Mouse (Mus musculus) forebrain, embryonic 12.5 days (tissue): ENCODE data around the gene Exoc3l4. TPM values are rescaled to one million over a fixed set of nuclear protein-coding genes. Genes with fewer than 3 reads are reported as not detected.
A peak's percentile ranks its signal among the peaks of the same experiment; 100 is the strongest.

ENCODE experiments used
- ATAC-seq: fragments of 200-750 bp; cut with Nextera tagmentation; 2 replicates; pipeline ENCODE4 v1.8.0; 2017; ENCODE audit warnings: moderate TSS enrichment; ENCODE audit not compliant: low FRiP score
- H3K27ac ChIP-seq: fragments of 300-500 bp; sonication (generic); 2 replicates; pipeline ENCODE4 v1.5.1; 2016; ENCODE audit warnings: mild to moderate bottlenecking
- H3K27me3 ChIP-seq: fragments of 300-500 bp; sonication (generic); 2 replicates; pipeline ENCODE4 v1.6.1; 2016; ENCODE audit warnings: mild to moderate bottlenecking
- H3K36me3 ChIP-seq: fragments of 300-500 bp; sonication (generic); replicated peaks from 2 replicates; pipeline ENCODE4 v1.6.1; 2016; ENCODE audit warnings: mild to moderate bottlenecking
- H3K4me1 ChIP-seq: fragments of 300-500 bp; sonication (generic); 2 replicates; pipeline ENCODE4 v1.6.1; 2016
- H3K4me2 ChIP-seq: fragments of 300-500 bp; sonication (generic); 2 replicates; pipeline ENCODE4 v1.6.1; 2016; ENCODE audit warnings: mild to moderate bottlenecking, moderate library complexity
- H3K4me3 ChIP-seq: fragments of 300-500 bp; sonication (generic); replicated peaks from 2 replicates; pipeline ENCODE4 v1.5.1; 2016; ENCODE audit warnings: mild to moderate bottlenecking
- H3K9ac ChIP-seq: fragments of 300-500 bp; sonication (generic); 2 replicates; pipeline ENCODE4 v1.6.1; 2016; ENCODE audit warnings: mild to moderate bottlenecking
- H3K9me3 ChIP-seq: fragments of 300-500 bp; sonication (generic); 2 replicates; pipeline ENCODE4 v1.6.1; 2016
- WGBS: fragments of 180-500 bp; shearing (Covaris S2); methylation state at CpG from one replicate; pipeline ENCODE4 v1.1.7; 2016; 5-methylcytosine and 5-hydroxymethylcytosine counted together
- polyA plus RNA-seq: library from polyadenylated mRNA; unstranded; fragments of >200 nt; fragmentation: Nextera tagmentation; extraction: Ambion mirVana; gene quantifications from 2 replicates; pipeline ENCODE4 v1.2.1, GENCODE M21; 2016

Gene Exoc3l4
- polyA plus RNA-seq, 1 experiment from 2014 or later = 3.3 TPM

GRCm38 (mm10) chr12:111438850-111439249, 22.0 kb downstream of the Exoc3l4 start:
- Histone ChIP-seq H3K9ac (no peak overlapping the region), H3K36me3 (no peaks in the 10 kb centered on the region), H3K4me3 (no peak overlapping the region), H3K4me2 (no peak overlapping the region), H3K27ac (no peak overlapping the region), H3K9me3 (no peaks in the 10 kb centered on the region), H3K4me1 (peaks cover 19% of the 10 kb centered on the region), H3K27me3 (peaks cover 89% of the 10 kb centered on the region)
- WGBS = 85% methylated on average over 6 of the region's 6 CpGs
- no peak for ATAC-seq

GRCm38 (mm10) chr12:111440701-111441373, 24.0 kb downstream of the Exoc3l4 start:
- peaks cover 21% of the 10 kb centered on the region for H3K4me1 ChIP-seq

GRCm38 (mm10) chr12:111441523-111441922, 24.7 kb downstream of the Exoc3l4 start:
- no peak for ATAC-seq
- Histone ChIP-seq H3K27me3 (peaks cover 93% of the 10 kb centered on the region), H3K4me1 (peaks cover 24% of the 10 kb centered on the region), H3K4me3 (no peak overlapping the region), H3K9me3 (no peaks in the 10 kb centered on the region), H3K9ac (no peak overlapping the region), H3K4me2 (no peak overlapping the region), H3K36me3 (no peaks in the 10 kb centered on the region), H3K27ac (no peak overlapping the region)
- WGBS = 61% methylated on average over 3 of the region's 3 CpGs

More at GRCm38 (mm10) chr12:111440701-111441373, 24.0 kb downstream of the Exoc3l4 start:
- 93% methylated on average over 9 of the region's 9 CpGs for WGBS
- Histone ChIP-seq H3K36me3 (no peaks in the 10 kb centered on the region), H3K27me3 (peaks cover 92% of the 10 kb centered on the region), H3K9me3 (no peaks in the 10 kb centered on the region), H3K4me2 (no peak overlapping the region), H3K4me3 (no peak overlapping the region), H3K27ac (no peak overlapping the region), H3K9ac (no peak overlapping the region)
- ATAC-seq = no peak

GRCm38 (mm10) chr12:111442309-111443010, 25.6 kb downstream of the Exoc3l4 start, which contains the start of gene Tnfaip2:
Gene Tnfaip2, plus strand, starts transcription at chr12:111442469.
- peak; percentile 82 for ATAC-seq
- H3K4me2 ChIP-seq = peak within 1 kb of the TSS; percentile 69
- H3K9ac ChIP-seq = no peak within 1 kb of the TSS
- H3K9me3 ChIP-seq = no peaks in the 10 kb centered on the region
- H3K27ac ChIP-seq = no peak within 1 kb of the TSS
- under 1% methylated on average over 48 of the region's 48 CpGs for WGBS
- peaks cover 94% of the 10 kb centered on the region for H3K27me3 ChIP-seq
- peaks cover 26% of the 10 kb centered on the region for H3K4me1 ChIP-seq
- H3K4me3 ChIP-seq = peak within 1 kb of the TSS; percentile 39
- no peaks in the 10 kb centered on the region for H3K36me3 ChIP-seq

- peaks cover 94% of the 10 kb centered on the region for H3K27me3 ChIP-seq
- H3K4me3 ChIP-seq = peak overlapping the region; percentile 39
- peaks cover 26% of the 10 kb centered on the region for H3K4me1 ChIP-seq
- no peak overlapping the region for H3K9ac ChIP-seq
- H3K36me3 ChIP-seq = no peaks in the 10 kb centered on the region
- WGBS = 8% methylated on average over 15 of the region's 15 CpGs
- H3K4me2 ChIP-seq = peak overlapping the region; percentile 69
- no peak overlapping the region for H3K27ac ChIP-seq
- H3K9me3 ChIP-seq = no peaks in the 10 kb centered on the region
- ATAC-seq = no peak
Observed at GRCm38 (mm10) chr12:111443011-111443870, 26.4 kb downstream of the Exoc3l4 start.

GRCm38 (mm10) chr12:111443921-111444831, 27.4 kb downstream of the Exoc3l4 start:
- WGBS = 24% methylated on average over 10 of the region's 10 CpGs
- Histone ChIP-seq H3K9me3 (no peaks in the 10 kb centered on the region), H3K4me2 (no peak overlapping the region), H3K27ac (no peak overlapping the region), H3K9ac (no peak overlapping the region), H3K4me1 (peaks cover 26% of the 10 kb centered on the region), H3K4me3 (no peak overlapping the region), H3K36me3 (no peaks in the 10 kb centered on the region), H3K27me3 (peaks cover 96% of the 10 kb centered on the region)
- ATAC-seq = no peak

- H3K9me3 ChIP-seq = no peaks in the 10 kb centered on the region
- peaks cover 100% of the 10 kb centered on the region for H3K27me3 ChIP-seq
- peaks cover 26% of the 10 kb centered on the region for H3K4me1 ChIP-seq
- H3K27ac ChIP-seq = no peak overlapping the region
- peak overlapping the region; percentile 16; the same call in 1 of the 2 replicates for H3K4me3 ChIP-seq
- no peaks in the 10 kb centered on the region for H3K36me3 ChIP-seq
- H3K4me2 ChIP-seq = peak overlapping the region; percentile 37
- no peak overlapping the region for H3K9ac ChIP-seq
- no peak for ATAC-seq
- WGBS = 3% methylated on average over 51 of the region's 52 CpGs
Observed at GRCm38 (mm10) chr12:111445161-111445889, 28.5 kb downstream of the Exoc3l4 start.

GRCm38 (mm10) chr12:111445890-111446613, 29.2 kb downstream of the Exoc3l4 start:
- peaks cover 100% of the 10 kb centered on the region for H3K27me3 ChIP-seq
- no peak overlapping the region for H3K9ac ChIP-seq
- no peaks in the 10 kb centered on the region for H3K36me3 ChIP-seq
- peak overlapping the region; percentile 16 for H3K4me3 ChIP-seq
- no peak overlapping the region for H3K27ac ChIP-seq
- peaks cover 26% of the 10 kb centered on the region for H3K4me1 ChIP-seq
- H3K4me2 ChIP-seq = peak overlapping the region; percentile 37
- WGBS = 1% methylated on average over 27 of the region's 27 CpGs
- H3K9me3 ChIP-seq = no peaks in the 10 kb centered on the region
- ATAC-seq = no peak

GRCm38 (mm10) chr12:111446745-111447144, 29.9 kb downstream of the Exoc3l4 start:
- no peak for ATAC-seq
- peaks cover 24% of the 10 kb centered on the region for H3K4me1 ChIP-seq
- H3K27ac ChIP-seq = no peak overlapping the region
- H3K9me3 ChIP-seq = no peaks in the 10 kb centered on the region
- peaks cover 100% of the 10 kb centered on the region for H3K27me3 ChIP-seq
- H3K9ac ChIP-seq = no peak overlapping the region
- H3K4me2 ChIP-seq = no peak overlapping the region
- no peak overlapping the region for H3K4me3 ChIP-seq
- no peaks in the 10 kb centered on the region for H3K36me3 ChIP-seq
- 12% methylated on average over 5 of the region's 5 CpGs for WGBS

GRCm38 (mm10) chr12:111447350-111447749, 30.5 kb downstream of the Exoc3l4 start:
- Histone ChIP-seq H3K9me3 (no peaks in the 10 kb centered on the region), H3K9ac (no peak overlapping the region), H3K36me3 (no peaks in the 10 kb centered on the region), H3K4me2 (no peak overlapping the region), H3K27ac (no peak overlapping the region), H3K27me3 (peaks cover 100% of the 10 kb centered on the region), H3K4me1 (peaks cover 18% of the 10 kb centered on the region), H3K4me3 (no peak overlapping the region)
- no peak for ATAC-seq
- 8% methylated on average over 9 of the region's 9 CpGs for WGBS
